Mouse (Mus musculus): ENCODE data around the gene Slc1a2.

DNA sequence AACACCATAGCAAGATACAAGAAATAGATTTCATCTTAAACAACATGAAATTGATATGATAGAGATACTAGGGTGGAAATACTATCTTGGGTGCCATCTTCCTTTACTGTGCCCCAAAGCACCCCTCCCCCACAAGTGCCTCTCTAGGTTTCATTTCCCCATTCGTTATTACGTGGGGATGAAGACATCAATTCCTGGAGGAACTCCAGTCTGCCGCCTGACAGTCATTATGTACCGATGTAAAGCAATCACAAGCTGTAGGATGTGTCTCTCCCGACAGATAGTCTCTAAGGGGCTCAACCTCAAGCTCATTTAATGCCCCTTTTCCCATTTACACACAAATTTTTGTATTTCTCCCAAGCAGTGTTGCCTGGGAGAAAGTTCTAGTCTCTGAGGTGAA lies 20.3 kb upstream of the Slc1a2 start:
- TF ChIP-seq CTCF (IDR thresholded peaks at IDR 0.05; ENCODE audit: insufficient read depth, low read depth, low read length) = no peak
- no peak for TF ChIP-seq POLR2A (IDR thresholded peaks at IDR 0.05; ENCODE audit: insufficient read depth, low read depth, low read length)

Data from olfactory bulb, adult 2 months (tissue).